Mouse (Mus musculus): ENCODE measurements around the gene Rsbn1. TPM values are rescaled to one million over a fixed set of nuclear protein-coding genes. Genes with fewer than 3 reads are reported as not detected.

Gene Rsbn1
- polyA plus RNA-seq, 1 experiment from 2014 or later, result 3.2 TPM

DNA sequence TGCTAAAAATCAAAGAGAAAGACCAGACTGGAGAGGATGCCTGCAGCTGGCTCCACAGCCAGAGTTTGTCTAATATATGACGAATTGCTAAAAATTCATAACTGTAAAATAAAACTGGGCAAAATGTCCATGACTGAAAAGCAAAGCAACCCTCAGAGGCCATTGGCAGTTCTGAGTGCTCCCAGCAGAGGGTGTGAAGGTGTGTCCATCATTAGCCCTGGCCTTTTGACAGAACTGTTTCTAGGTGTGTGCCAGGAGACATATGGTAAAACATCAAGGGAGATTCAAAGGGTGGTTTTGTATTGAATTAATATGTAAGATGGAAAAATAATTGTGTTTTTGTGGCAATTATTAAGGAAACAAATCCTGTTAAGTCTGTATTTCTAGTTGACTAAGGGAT lies 9.2 kb upstream of the Rsbn1 start:
- Histone ChIP-seq H3K36me3 (ENCODE audit: control insufficient read depth, insufficient read depth) (no peaks in the 10 kb centered on the region), H3K27ac (ENCODE audit: low read length) (no peak overlapping the region), H3K4me1 (ENCODE audit: control insufficient read depth, low read depth, low read length) (no peaks in the 10 kb centered on the region), H3K9me3 (replicated peaks; ENCODE audit: control insufficient read depth, low read length) (no peaks in the 10 kb centered on the region), H3K4me2 (ENCODE audit: low read depth, low read length) (no peak overlapping the region), H3K4me3 (ENCODE audit: low read depth, low read length) (no peak overlapping the region), H3K27me3 (ENCODE audit: control insufficient read depth, insufficient read depth, low read depth, low read length) (no peaks in the 10 kb centered on the region), H3K9ac (ENCODE audit: low read depth, low read length) (no peak overlapping the region)
- ATAC-seq (ENCODE audit: low read depth), result no peak
- 42% methylated on average over 1 of the region's 1 CpGs for WGBS (ENCODE audit: insufficient replicate concordance)

DNA sequence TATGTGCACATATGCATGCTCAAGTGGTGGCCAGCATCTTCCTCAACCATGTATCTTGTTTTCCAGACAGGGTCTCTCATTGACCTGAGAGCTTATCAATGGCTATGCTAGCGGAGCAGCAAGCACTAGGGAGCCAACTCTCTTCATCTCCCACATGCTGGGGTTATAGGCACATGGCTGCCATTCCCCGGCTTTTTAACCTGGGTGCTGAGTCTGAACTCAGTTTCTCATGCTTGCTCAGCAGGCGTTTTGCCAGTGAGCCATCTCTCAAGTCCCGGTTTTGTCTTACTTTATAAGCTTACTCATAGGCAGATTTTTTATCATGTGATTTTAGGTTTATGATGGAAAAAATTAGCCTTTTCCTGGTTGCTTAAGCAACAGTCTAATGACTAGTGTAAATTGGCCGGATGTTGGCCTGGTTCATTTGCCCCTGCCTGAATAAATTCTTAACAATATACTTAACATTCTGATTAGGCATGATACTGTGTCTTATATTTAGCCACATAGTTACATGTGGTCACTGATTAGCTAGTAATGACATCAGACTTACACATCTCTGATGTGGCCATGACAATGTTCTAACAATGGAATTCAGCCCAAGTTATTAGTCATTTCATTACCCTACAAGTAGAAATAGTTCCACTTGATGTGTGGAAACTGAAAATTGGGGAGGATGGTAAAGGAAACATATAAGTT lies 6.4 kb upstream of the Rsbn1 start:
- no peak for ATAC-seq (ENCODE audit: low read depth)
- Histone ChIP-seq H3K9me3 (replicated peaks; ENCODE audit: control insufficient read depth, low read length) (no peaks in the 10 kb centered on the region), H3K4me3 (ENCODE audit: low read depth, low read length) (no peak overlapping the region), H3K27ac (ENCODE audit: low read length) (no peak overlapping the region), H3K36me3 (ENCODE audit: control insufficient read depth, insufficient read depth) (no peaks in the 10 kb centered on the region), H3K4me2 (ENCODE audit: low read depth, low read length) (no peak overlapping the region), H3K9ac (ENCODE audit: low read depth, low read length) (no peak overlapping the region), H3K27me3 (ENCODE audit: control insufficient read depth, insufficient read depth, low read depth, low read length) (no peaks in the 10 kb centered on the region), H3K4me1 (ENCODE audit: control insufficient read depth, low read depth, low read length) (no peaks in the 10 kb centered on the region)
- 67% methylated on average over 5 of the region's 5 CpGs for WGBS (ENCODE audit: insufficient replicate concordance)

DNA sequence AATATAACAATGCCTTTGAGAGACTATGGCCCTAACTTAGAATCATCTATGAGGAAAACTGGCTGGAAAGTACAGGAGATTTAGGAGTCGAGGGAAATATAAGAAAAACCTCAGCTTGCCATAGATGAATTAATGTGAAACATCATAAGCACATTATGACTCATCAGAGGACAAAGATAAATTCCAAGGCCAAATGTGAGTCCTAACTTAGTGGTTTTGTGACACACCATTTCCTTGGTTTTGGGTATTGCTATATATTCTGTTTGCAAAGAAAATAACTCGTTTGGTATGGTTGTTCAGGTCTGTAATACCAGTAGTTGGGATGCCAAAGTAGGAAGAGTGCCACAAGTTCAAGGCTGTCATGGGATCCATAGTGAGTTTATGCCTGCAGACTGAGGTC lies 5.1 kb upstream of the Rsbn1 start:
- no peak for ATAC-seq (ENCODE audit: low read depth)
- WGBS (ENCODE audit: insufficient replicate concordance), result 54% methylated on average over 2 of the region's 2 CpGs
- H3K36me3 ChIP-seq (ENCODE audit: control insufficient read depth, insufficient read depth), result no peaks in the 10 kb centered on the region

GRCm38 (mm10) chr3:103913451-103913961 lies 414 bp upstream of the Rsbn1 start:
- Histone ChIP-seq H3K36me3 (ENCODE audit: control insufficient read depth, insufficient read depth) (no peaks in the 10 kb centered on the region), H3K9me3 (replicated peaks; ENCODE audit: control insufficient read depth, low read length) (no peaks in the 10 kb centered on the region), H3K4me1 (ENCODE audit: control insufficient read depth, low read depth, low read length) (peaks cover 8% of the 10 kb centered on the region), H3K4me3 (ENCODE audit: low read depth, low read length) (peak overlapping the region; percentile 99), H3K4me2 (ENCODE audit: low read depth, low read length) (peak overlapping the region; percentile 96), H3K27me3 (ENCODE audit: control insufficient read depth, insufficient read depth, low read depth, low read length) (no peaks in the 10 kb centered on the region), H3K9ac (ENCODE audit: low read depth, low read length) (peak overlapping the region; percentile 93), H3K27ac (ENCODE audit: low read length) (peak overlapping the region; percentile 96)
- 2% methylated on average over 11 of the region's 11 CpGs for WGBS (ENCODE audit: insufficient replicate concordance)
- peak; percentile 44 for ATAC-seq (ENCODE audit: low read depth)

More for the DNA sequence above, 5.1 kb upstream of the Rsbn1 start:
- no peaks in the 10 kb centered on the region for H3K27me3 ChIP-seq (ENCODE audit: control insufficient read depth, insufficient read depth, low read depth, low read length)
- no peak overlapping the region for H3K4me3 ChIP-seq (ENCODE audit: low read depth, low read length)
- no peak overlapping the region for H3K27ac ChIP-seq (ENCODE audit: low read length)
- no peaks in the 10 kb centered on the region; the same call in 1 of the 2 replicates for H3K4me1 ChIP-seq (ENCODE audit: control insufficient read depth, low read depth, low read length)
- H3K9me3 ChIP-seq (replicated peaks; ENCODE audit: control insufficient read depth, low read length), result no peaks in the 10 kb centered on the region
- H3K4me2 ChIP-seq (ENCODE audit: low read depth, low read length), result no peak overlapping the region
- H3K9ac ChIP-seq (ENCODE audit: low read depth, low read length), result no peak overlapping the region

- ATAC-seq (ENCODE audit: low read depth), result peak; percentile 9
- H3K36me3 ChIP-seq (ENCODE audit: control insufficient read depth, insufficient read depth), result no peaks in the 10 kb centered on the region
- H3K9ac ChIP-seq (ENCODE audit: low read depth, low read length), result peak overlapping the region; percentile 93
- peak overlapping the region; percentile 96 for H3K27ac ChIP-seq (ENCODE audit: low read length)
- H3K4me2 ChIP-seq (ENCODE audit: low read depth, low read length), result peak overlapping the region; percentile 96
- peaks cover 12% of the 10 kb centered on the region for H3K4me1 ChIP-seq (ENCODE audit: control insufficient read depth, low read depth, low read length)
- under 1% methylated on average over 60 of the region's 60 CpGs for WGBS (ENCODE audit: insufficient replicate concordance)
- H3K4me3 ChIP-seq (ENCODE audit: low read depth, low read length), result peak overlapping the region; percentile 99
- no peaks in the 10 kb centered on the region for H3K27me3 ChIP-seq (ENCODE audit: control insufficient read depth, insufficient read depth, low read depth, low read length)
- H3K9me3 ChIP-seq (replicated peaks; ENCODE audit: control insufficient read depth, low read length), result no peaks in the 10 kb centered on the region
These were observed 1.0 kb downstream of the Rsbn1 start for GRCm38 (mm10) chr3:103914732-103915508.

DNA sequence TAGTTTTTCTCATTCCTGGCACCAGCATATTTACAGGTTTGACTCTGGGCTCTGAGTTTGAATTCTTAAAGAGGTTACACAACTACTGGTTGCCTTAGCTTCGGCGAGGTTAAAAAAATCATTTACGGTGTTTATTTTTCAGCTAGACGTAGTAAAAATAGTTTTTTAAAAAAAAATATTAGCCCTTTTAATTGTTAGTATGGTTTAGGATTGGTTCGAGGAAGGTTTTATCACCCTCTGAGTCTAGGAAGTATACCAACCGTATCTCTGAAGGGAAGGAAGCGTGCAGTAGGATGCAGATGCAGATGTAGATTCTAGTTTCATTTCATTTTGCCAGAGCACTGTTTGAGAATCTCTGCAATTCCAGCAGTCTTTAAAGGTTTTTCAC lies 1.6 kb downstream of the Rsbn1 start:
- Histone ChIP-seq H3K27ac (ENCODE audit: low read length) (peak overlapping the region; percentile 96), H3K27me3 (ENCODE audit: control insufficient read depth, insufficient read depth, low read depth, low read length) (no peaks in the 10 kb centered on the region), H3K4me3 (ENCODE audit: low read depth, low read length) (peak overlapping the region; percentile 99), H3K9me3 (replicated peaks; ENCODE audit: control insufficient read depth, low read length) (no peaks in the 10 kb centered on the region), H3K36me3 (ENCODE audit: control insufficient read depth, insufficient read depth) (no peaks in the 10 kb centered on the region), H3K9ac (ENCODE audit: low read depth, low read length) (peak overlapping the region; percentile 93), H3K4me2 (ENCODE audit: low read depth, low read length) (peak overlapping the region; percentile 96), H3K4me1 (ENCODE audit: control insufficient read depth, low read depth, low read length) (peaks cover 15% of the 10 kb centered on the region)
- under 1% methylated on average over 7 of the region's 7 CpGs for WGBS (ENCODE audit: insufficient replicate concordance)
- no peak for ATAC-seq (ENCODE audit: low read depth)

GRCm38 (mm10) chr3:103916205-103916838 lies 2.4 kb downstream of the Rsbn1 start:
- no peaks in the 10 kb centered on the region for H3K9me3 ChIP-seq (replicated peaks; ENCODE audit: control insufficient read depth, low read length)
- H3K27ac ChIP-seq (ENCODE audit: low read length), result no peak overlapping the region; the same call in 1 of the 2 replicates
- H3K9ac ChIP-seq (ENCODE audit: low read depth, low read length), result peak overlapping the region; percentile 47
- H3K36me3 ChIP-seq (ENCODE audit: control insufficient read depth, insufficient read depth), result no peaks in the 10 kb centered on the region
- peak overlapping the region; percentile 57 for H3K4me3 ChIP-seq (ENCODE audit: low read depth, low read length)
- H3K4me2 ChIP-seq (ENCODE audit: low read depth, low read length), result peak overlapping the region; percentile 96
- ATAC-seq (ENCODE audit: low read depth), result no peak
- peaks cover 15% of the 10 kb centered on the region for H3K4me1 ChIP-seq (ENCODE audit: control insufficient read depth, low read depth, low read length)
- 10% methylated on average over 5 of the region's 5 CpGs for WGBS (ENCODE audit: insufficient replicate concordance)
- H3K27me3 ChIP-seq (ENCODE audit: control insufficient read depth, insufficient read depth, low read depth, low read length), result no peaks in the 10 kb centered on the region

DNA sequence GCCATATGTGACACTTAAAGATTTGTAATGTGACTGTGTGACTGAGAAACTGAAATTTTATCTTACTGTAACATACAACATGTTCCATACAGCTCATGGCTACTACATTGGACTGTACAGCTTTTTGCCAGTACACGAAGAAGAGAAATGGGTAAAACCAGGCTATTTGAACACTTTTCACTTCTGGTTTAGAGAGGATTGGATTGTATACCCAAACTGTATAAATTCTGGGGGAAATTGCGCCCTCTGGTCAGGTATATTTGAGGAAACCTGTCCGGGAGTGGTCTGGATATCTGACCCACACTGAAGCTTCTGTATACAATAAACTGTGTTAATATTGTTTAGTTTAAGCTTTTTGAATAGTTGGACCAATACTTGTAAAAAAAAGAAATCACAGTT lies 2.9 kb downstream of the Rsbn1 start:
- no peaks in the 10 kb centered on the region for H3K27me3 ChIP-seq (ENCODE audit: control insufficient read depth, insufficient read depth, low read depth, low read length)
- H3K27ac ChIP-seq (ENCODE audit: low read length), result no peak overlapping the region
- H3K4me1 ChIP-seq (ENCODE audit: control insufficient read depth, low read depth, low read length), result peaks cover 15% of the 10 kb centered on the region
- ATAC-seq (ENCODE audit: low read depth), result no peak
- H3K9me3 ChIP-seq (replicated peaks; ENCODE audit: control insufficient read depth, low read length), result no peaks in the 10 kb centered on the region
- H3K4me3 ChIP-seq (ENCODE audit: low read depth, low read length), result peak overlapping the region; percentile 57
- peak overlapping the region; percentile 96 for H3K4me2 ChIP-seq (ENCODE audit: low read depth, low read length)
- WGBS (ENCODE audit: insufficient replicate concordance), result 27% methylated on average over 3 of the region's 3 CpGs
- H3K9ac ChIP-seq (ENCODE audit: low read depth, low read length), result peak overlapping the region; percentile 47
- no peaks in the 10 kb centered on the region for H3K36me3 ChIP-seq (ENCODE audit: control insufficient read depth, insufficient read depth)

Measured in liver, embryonic 16.5 days (tissue).